Mouse (Mus musculus) megakaryocyte, embryonic 14.5 days (primary cell): ENCODE results near the gene Fgf2. TPM values are rescaled to one million over a fixed set of nuclear protein-coding genes. Genes with fewer than 3 reads are reported as not detected.

Experiments used
- H3K27me3 ChIP-seq: replicated peaks from 2 replicates; pipeline ENCODE3; 2012; ENCODE audit warnings: inconsistent platforms
- H3K36me3 ChIP-seq: replicated peaks from 2 replicates; pipeline ENCODE3; 2012; ENCODE audit warnings: low read length, inconsistent platforms, mixed read lengths
- H3K4me1 ChIP-seq: 2 replicates; pipeline ENCODE4 v1.6.1; 2012; ENCODE audit warnings: inconsistent platforms
- H3K4me3 ChIP-seq: replicated peaks from 2 replicates; pipeline ENCODE3; 2012; ENCODE audit warnings: moderate library complexity, mild to moderate bottlenecking, inconsistent platforms
- H3K9me3 ChIP-seq: 2 replicates; pipeline ENCODE4 v1.6.1; 2012; ENCODE audit warnings: inconsistent platforms
- FLI1 ChIP-seq: IDR thresholded peaks from 2 replicates; pipeline ENCODE4 v1.6.1; 2012; ENCODE audit warnings: low read length, inconsistent platforms, mixed read lengths
- GATA1 ChIP-seq: IDR thresholded peaks from 3 replicates; pipeline ENCODE4 v1.6.1; 2012; ENCODE audit warnings: mixed read lengths, low read length, inconsistent platforms, borderline replicate concordance
- polyA plus RNA-seq: library from polyadenylated mRNA; stranded (reverse); fragments of >175 nt; gene quantifications from 2 replicates; pipeline ENCODE4 v1.2.3, GENCODE M21; 2012; ENCODE audit warnings: low replicate concordance; ENCODE audit not compliant: insufficient read depth

The Fgf2 gene
- polyA plus RNA-seq, 1 experiment = not detected

DNA sequence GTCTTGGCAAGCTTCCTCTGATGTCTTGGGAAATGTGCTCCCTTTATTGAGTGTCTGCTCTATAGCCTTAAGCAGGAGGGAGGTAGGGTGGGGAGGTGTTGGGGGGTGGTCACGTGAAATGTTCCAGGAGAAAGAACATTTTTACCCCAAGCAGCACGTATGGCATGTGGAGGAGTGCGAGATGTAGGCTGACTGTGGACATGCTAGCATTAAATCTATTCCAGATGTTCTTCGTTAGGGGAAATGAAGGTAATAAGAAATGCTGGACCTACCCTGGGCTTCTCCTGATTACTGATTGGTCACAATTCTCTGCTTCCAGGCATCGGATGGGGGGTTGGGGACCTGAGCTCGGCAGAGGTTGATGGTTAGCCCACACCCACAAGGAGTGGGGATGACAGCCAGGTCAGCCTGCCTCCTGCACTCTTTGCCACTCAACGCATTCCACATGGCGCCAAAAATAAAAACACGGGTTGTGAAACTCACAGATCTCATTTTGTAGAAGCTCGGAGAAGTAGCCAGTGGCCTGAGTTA lies 5.9 kb downstream of the Fgf2 start:
- Histone ChIP-seq H3K9me3 (peaks cover 15% of the 10 kb centered on the region), H3K27me3 (peaks cover 58% of the 10 kb centered on the region), H3K4me3 (no peak overlapping the region), H3K36me3 (no peaks in the 10 kb centered on the region), H3K4me1 (peaks cover 5% of the 10 kb centered on the region)
- TF ChIP-seq GATA1 = no peak
- TF ChIP-seq FLI1 = no peak

GRCm38 (mm10) chr3:37354737-37355136 lies 6.6 kb downstream of the Fgf2 start:
- no peaks in the 10 kb centered on the region for H3K4me1 ChIP-seq
- no peak overlapping the region for H3K4me3 ChIP-seq
- peaks cover 15% of the 10 kb centered on the region for H3K9me3 ChIP-seq
- TF ChIP-seq GATA1 (no peak), FLI1 (no peak)
- peaks cover 58% of the 10 kb centered on the region for H3K27me3 ChIP-seq
- H3K36me3 ChIP-seq = no peaks in the 10 kb centered on the region

DNA sequence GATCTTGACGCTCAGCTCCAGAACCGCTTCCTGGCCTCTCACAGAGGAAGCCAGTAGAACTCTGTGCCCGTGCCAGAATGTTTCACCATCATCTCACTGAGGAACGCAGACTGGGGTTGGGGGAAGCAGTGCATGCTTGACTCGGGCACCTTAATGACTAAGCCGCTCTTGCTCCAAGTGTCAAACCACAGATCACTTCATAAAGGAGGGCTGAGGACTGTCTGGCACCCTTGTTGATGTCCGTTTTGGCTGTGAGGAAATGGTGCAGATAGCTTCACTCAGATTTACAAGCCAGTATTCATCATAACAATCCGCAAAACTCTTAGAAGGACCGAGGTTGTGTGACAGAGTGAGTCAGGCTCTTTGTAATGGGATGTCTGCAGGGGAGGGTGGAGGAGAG lies 12.6 kb downstream of the Fgf2 start:
- Histone ChIP-seq H3K4me1 (no peaks in the 10 kb centered on the region), H3K27me3 (peaks cover 36% of the 10 kb centered on the region), H3K4me3 (no peak overlapping the region), H3K36me3 (no peaks in the 10 kb centered on the region), H3K9me3 (no peaks in the 10 kb centered on the region)
- TF ChIP-seq GATA1 (no peak), FLI1 (no peak)

- Histone ChIP-seq H3K4me1 (peaks cover 6% of the 10 kb centered on the region; the same call in 1 of the 2 replicates), H3K36me3 (no peaks in the 10 kb centered on the region), H3K4me3 (no peak overlapping the region), H3K27me3 (peaks cover 34% of the 10 kb centered on the region), H3K9me3 (no peaks in the 10 kb centered on the region)
- TF ChIP-seq FLI1 (no peak), GATA1 (no peak)
Measured at GRCm38 (mm10) chr3:37365144-37365543, 17.0 kb downstream of the Fgf2 start.

DNA sequence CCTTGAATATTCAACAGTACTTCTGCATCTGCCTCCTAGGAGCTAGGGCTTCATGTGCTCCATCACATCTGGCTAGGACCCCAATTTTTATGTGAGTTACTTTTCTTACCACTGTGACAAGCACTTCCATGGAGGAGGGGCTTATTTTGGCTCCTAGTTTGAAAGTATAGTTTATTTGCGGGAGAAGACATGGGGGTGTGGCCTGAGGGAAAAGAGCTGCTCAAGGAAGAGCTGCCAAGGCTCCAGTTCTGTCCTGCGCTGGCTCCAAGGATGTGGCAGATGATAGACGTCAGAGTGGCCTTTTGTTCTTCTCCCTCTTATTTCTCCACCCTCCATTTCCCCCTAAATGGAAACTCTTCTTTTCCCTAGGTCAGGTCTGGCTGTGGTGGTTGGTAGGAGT lies 17.8 kb downstream of the Fgf2 start:
- no peaks in the 10 kb centered on the region for H3K36me3 ChIP-seq
- peaks cover 32% of the 10 kb centered on the region for H3K27me3 ChIP-seq
- peaks cover 6% of the 10 kb centered on the region; the same call in 1 of the 2 replicates for H3K4me1 ChIP-seq
- H3K4me3 ChIP-seq = no peak overlapping the region
- TF ChIP-seq FLI1 (no peak), GATA1 (no peak)
- H3K9me3 ChIP-seq = peaks cover 6% of the 10 kb centered on the region

GRCm38 (mm10) chr3:37366381-37367053 lies 18.4 kb downstream of the Fgf2 start:
- H3K36me3 ChIP-seq = no peaks in the 10 kb centered on the region
- peaks cover 6% of the 10 kb centered on the region; the same call in 1 of the 2 replicates for H3K4me1 ChIP-seq
- peaks cover 12% of the 10 kb centered on the region for H3K9me3 ChIP-seq
- no peak for TF ChIP-seq FLI1
- TF ChIP-seq GATA1 = no peak
- no peak overlapping the region for H3K4me3 ChIP-seq
- H3K27me3 ChIP-seq = peaks cover 34% of the 10 kb centered on the region

DNA sequence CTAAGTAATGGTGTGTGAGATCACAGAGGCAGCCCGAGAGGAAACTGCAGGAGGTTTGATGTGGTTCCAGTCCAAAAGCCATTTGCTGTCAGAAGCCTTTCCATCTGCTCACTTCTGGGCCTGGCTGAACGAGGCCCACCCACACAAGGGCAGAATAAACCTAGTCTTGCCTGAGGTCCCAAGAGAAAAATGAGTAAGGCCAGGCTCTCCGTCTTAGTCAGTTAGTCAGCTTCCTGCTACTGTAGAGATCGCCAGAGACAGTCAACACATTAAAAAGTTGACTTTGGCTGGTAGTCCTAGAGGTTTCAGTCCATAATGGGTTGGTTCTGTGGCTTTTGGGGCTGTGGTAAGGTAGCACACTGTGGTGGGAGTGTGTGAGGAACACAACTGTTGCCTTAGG lies 22.3 kb downstream of the Fgf2 start:
- Histone ChIP-seq H3K9me3 (peaks cover 21% of the 10 kb centered on the region), H3K36me3 (no peaks in the 10 kb centered on the region), H3K4me3 (no peak overlapping the region), H3K4me1 (peaks cover 6% of the 10 kb centered on the region; the same call in 1 of the 2 replicates), H3K27me3 (peaks cover 29% of the 10 kb centered on the region)
- no peak for TF ChIP-seq GATA1
- TF ChIP-seq FLI1 = no peak

DNA sequence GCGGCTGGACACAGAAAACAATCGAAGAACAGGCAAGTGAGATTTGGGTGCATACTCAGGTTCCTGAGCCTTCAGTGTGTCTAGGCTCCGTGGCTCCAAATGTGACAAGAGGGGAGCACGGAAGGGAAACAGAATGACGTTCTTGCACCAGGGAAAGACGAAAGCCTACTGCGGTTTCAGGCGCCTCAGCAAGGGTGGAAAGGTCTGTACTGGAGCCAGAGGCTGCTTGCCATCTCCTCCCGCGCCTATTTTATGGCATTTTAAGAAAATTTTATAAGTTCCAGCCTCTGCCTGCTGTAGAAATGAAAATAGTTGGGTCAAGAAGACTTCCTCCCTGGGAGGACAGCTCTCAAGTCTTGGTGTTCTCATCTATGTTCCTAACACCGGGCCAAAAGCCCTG lies 25.6 kb downstream of the Fgf2 start:
- no peaks in the 10 kb centered on the region for H3K36me3 ChIP-seq
- no peak for TF ChIP-seq FLI1
- TF ChIP-seq GATA1 = no peak
- peaks cover 29% of the 10 kb centered on the region for H3K27me3 ChIP-seq
- no peak overlapping the region for H3K4me3 ChIP-seq
- H3K9me3 ChIP-seq = peaks cover 39% of the 10 kb centered on the region
- H3K4me1 ChIP-seq = no peaks in the 10 kb centered on the region

DNA sequence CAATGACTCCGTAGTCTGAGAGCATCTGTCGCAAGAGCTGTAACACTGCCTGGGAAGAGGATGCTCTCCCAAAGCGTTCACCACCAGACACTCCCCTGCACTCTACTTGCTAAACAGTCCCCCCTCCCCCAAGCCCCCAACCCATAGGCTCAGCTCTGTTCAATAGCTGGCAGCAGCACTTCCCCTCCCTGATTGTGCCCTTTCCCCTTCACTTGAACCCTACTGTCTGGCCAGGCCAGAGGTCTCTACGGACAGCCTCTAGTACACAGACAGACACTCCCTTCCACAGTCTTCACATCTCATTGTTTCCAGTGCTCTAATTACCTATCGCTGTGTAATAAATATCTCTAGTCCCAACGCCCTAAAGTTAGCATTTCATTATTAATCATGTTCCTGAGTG lies 29.8 kb downstream of the Fgf2 start:
- no peak for TF ChIP-seq FLI1
- no peak for TF ChIP-seq GATA1
- Histone ChIP-seq H3K4me3 (no peak overlapping the region), H3K27me3 (peaks cover 40% of the 10 kb centered on the region), H3K4me1 (no peaks in the 10 kb centered on the region), H3K36me3 (no peaks in the 10 kb centered on the region), H3K9me3 (peaks cover 18% of the 10 kb centered on the region)

- H3K27me3 ChIP-seq = peaks cover 43% of the 10 kb centered on the region
- H3K4me3 ChIP-seq = no peak overlapping the region
- no peak for TF ChIP-seq GATA1
- no peak for TF ChIP-seq FLI1
Measured at GRCm38 (mm10) chr3:37378412-37378811, 30.3 kb downstream of the Fgf2 start.

GRCm38 (mm10) chr3:37379201-37379600 lies 31.1 kb downstream of the Fgf2 start:
- peaks cover 18% of the 10 kb centered on the region for H3K9me3 ChIP-seq
- no peaks in the 10 kb centered on the region for H3K36me3 ChIP-seq
- no peaks in the 10 kb centered on the region for H3K4me1 ChIP-seq
- no peak for TF ChIP-seq GATA1
- TF ChIP-seq FLI1 = no peak
- peaks cover 42% of the 10 kb centered on the region for H3K27me3 ChIP-seq
- H3K4me3 ChIP-seq = no peak overlapping the region

More at GRCm38 (mm10) chr3:37378412-37378811, 30.3 kb downstream of the Fgf2 start:
- Histone ChIP-seq H3K4me1 (no peaks in the 10 kb centered on the region), H3K36me3 (no peaks in the 10 kb centered on the region), H3K9me3 (peaks cover 18% of the 10 kb centered on the region)
